Mouse (Mus musculus) cerebellum, adult 2 months (tissue): ENCODE measurements around the gene Eci1. TPM values are rescaled to one million over a fixed set of nuclear protein-coding genes. Genes with fewer than 3 reads are reported as not detected.
A peak's percentile ranks its signal among the peaks of the same experiment; 100 is the strongest.
"Not testable (repeated sequence)": the region's sequence is repeated elsewhere in the genome, so short reads cannot be mapped to it uniquely, and the experiment has no call there.

Experiments
- DNase-seq, 2 experiments: peaks; one replicate each; pipeline ENCODE4 v3.0.0; 2021
- H3K27ac ChIP-seq: fragments of 200-500 bp; 2 replicates; pipeline ENCODE4 v1.5.1; 2012; ENCODE audit warnings: low read length, control low read depth, inconsistent platforms; ENCODE audit not compliant: insufficient read depth
- H3K27me3 ChIP-seq: fragments of 200-500 bp; 2 replicates; pipeline ENCODE4 v1.6.1; 2012; ENCODE audit warnings: inconsistent platforms, mild to moderate bottlenecking, low read length, moderate library complexity; ENCODE audit not compliant: control insufficient read depth, insufficient read depth
- H3K4me1 ChIP-seq: fragments of 200-500 bp; 2 replicates; pipeline ENCODE4 v1.6.1; 2011; ENCODE audit warnings: low read length; ENCODE audit not compliant: control insufficient read depth, insufficient read depth
- H3K4me3 ChIP-seq: fragments of 200-500 bp; replicated peaks from 2 replicates; pipeline ENCODE3; 2011; ENCODE audit warnings: mild to moderate bottlenecking, low read depth, low read length, control low read depth; ENCODE audit not compliant: insufficient read depth
- CTCF ChIP-seq: fragments of 200-500 bp; IDR thresholded peaks from 2 replicates; pipeline ENCODE4 v1.5.1; 2011; ENCODE audit warnings: low read depth, mild to moderate bottlenecking, control low read depth, low read length, moderate library complexity, borderline replicate concordance; ENCODE audit not compliant: insufficient read depth
- POLR2A ChIP-seq: fragments of 200-500 bp; IDR thresholded peaks from 2 replicates; pipeline ENCODE4 v1.6.1; 2011; ENCODE audit warnings: low read length, control low read depth, borderline replicate concordance; ENCODE audit not compliant: insufficient read depth
- WGBS: fragments of 180-500 bp; shearing (Covaris S2); methylation state at CpG from one replicate; pipeline ENCODE4 v1.1.7; 2018; 5-methylcytosine and 5-hydroxymethylcytosine counted together
- polyA plus RNA-seq: library from polyadenylated mRNA; depleted of rRNA; stranded (reverse); fragments of >200 nt; gene quantifications from 2 replicates; pipeline ENCODE4 v1.2.3, GENCODE M21; 2012

Gene Eci1
- polyA plus RNA-seq, 1 experiment = 77.3 TPM

DNA sequence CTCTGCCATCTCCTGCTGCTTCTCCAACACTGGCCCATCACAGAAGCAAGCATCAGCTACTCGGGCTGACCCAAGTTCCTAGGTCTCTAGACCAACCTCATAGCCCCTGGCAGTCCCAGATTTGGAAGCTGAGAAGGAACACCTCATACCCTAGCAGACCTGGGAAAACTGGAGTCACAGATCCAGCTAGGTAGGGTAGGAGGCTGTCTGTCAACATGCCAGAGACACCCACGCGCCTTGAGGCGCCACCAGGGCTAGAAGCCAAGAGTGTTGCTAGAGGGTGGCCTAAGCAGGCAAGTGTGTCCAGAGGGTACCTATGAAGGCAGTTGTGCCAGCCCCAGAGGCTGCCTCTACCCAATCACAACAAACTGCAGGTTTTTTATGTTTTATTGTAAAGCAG, 17.0 kb downstream of the Eci1 start:
- H3K27me3 ChIP-seq = no peaks in the 10 kb centered on the region
- H3K4me3 ChIP-seq = no peak overlapping the region
- DNase-seq = peak; percentile 83 to 86
- 28% methylated on average over 4 of the region's 4 CpGs for WGBS
- TF ChIP-seq POLR2A (no peak), CTCF (no peak)
- peaks cover 37% of the 10 kb centered on the region for H3K4me1 ChIP-seq
- H3K27ac ChIP-seq = peak overlapping the region; percentile 35

DNA sequence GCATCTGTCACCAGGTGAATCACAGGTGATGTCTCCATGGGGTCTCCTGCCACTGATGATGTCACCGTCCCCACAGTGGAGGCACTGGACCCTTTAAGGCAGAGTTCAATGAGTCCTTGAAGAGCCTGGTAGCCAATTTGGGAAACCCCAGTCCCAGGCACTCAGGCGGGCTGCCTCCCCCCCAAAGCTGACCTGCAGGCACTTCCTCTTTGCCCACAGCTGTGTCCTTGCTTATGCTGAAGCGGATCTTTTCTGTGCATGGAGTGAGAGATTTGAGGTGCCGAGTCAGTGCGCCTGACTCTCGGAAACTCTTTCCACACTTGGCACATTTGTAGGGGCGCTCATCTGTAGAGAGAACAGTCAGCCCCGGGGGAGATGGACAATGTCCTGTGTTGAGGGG, 20.1 kb downstream of the Eci1 start:
- 80% methylated on average over 8 of the region's 8 CpGs for WGBS
- H3K27ac ChIP-seq = no peak overlapping the region
- peaks cover 30% of the 10 kb centered on the region for H3K4me1 ChIP-seq
- DNase-seq = no peak
- no peaks in the 10 kb centered on the region for H3K27me3 ChIP-seq
- no peak for TF ChIP-seq CTCF
- TF ChIP-seq POLR2A = no peak
- H3K4me3 ChIP-seq = no peak overlapping the region

DNA sequence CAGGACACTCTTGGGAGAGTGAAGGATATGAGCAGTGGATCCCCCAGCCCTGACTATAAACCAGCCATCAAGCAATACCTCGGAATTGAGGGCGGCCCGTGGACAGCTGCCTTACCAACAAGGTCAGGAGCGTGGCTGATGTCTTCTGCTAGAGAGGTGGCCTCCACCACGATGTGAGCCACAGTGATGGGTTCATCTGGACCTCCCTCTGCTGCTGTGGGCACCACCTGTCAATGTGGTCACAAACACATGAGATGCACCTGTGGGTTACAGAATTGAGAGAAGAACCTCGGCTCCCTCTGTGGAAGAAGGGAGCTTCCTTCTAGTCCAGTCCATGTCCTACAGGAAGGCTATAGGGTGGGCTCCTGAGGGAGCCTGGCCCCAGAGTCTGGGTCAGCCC, 23.1 kb downstream of the Eci1 start:
- Histone ChIP-seq H3K4me3 (no peak overlapping the region), H3K27ac (no peak overlapping the region), H3K27me3 (no peaks in the 10 kb centered on the region), H3K4me1 (peaks cover 2% of the 10 kb centered on the region)
- WGBS = 89% methylated on average over 6 of the region's 6 CpGs
- TF ChIP-seq POLR2A = no peak
- no peak for TF ChIP-seq CTCF
- no peak for DNase-seq

DNA sequence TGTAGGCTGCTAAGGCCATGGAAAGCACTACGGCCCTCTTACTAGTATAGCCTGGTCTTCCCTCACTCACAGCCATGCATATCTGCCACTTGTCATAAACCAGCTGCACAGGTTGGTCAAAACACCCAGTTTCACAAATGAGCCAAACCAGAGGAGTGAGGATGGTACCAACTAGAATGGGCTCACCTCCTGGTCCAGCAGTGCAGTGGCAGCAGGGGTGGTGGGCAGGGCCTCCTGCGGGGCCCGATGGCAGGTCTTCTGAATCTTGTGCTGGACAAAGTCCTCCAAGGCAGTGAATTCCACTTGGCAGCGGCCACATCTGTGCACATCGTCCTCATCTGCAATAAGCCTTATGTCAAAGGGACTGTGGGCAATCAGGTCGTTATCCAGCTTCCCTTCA, 24.8 kb downstream of the Eci1 start:
- Histone ChIP-seq H3K27ac (no peak overlapping the region), H3K27me3 (no peaks in the 10 kb centered on the region), H3K4me3 (no peak overlapping the region), H3K4me1 (no peaks in the 10 kb centered on the region)
- WGBS = 93% methylated on average over 6 of the region's 6 CpGs
- no peak for TF ChIP-seq CTCF
- no peak for TF ChIP-seq POLR2A
- DNase-seq = no peak

DNA sequence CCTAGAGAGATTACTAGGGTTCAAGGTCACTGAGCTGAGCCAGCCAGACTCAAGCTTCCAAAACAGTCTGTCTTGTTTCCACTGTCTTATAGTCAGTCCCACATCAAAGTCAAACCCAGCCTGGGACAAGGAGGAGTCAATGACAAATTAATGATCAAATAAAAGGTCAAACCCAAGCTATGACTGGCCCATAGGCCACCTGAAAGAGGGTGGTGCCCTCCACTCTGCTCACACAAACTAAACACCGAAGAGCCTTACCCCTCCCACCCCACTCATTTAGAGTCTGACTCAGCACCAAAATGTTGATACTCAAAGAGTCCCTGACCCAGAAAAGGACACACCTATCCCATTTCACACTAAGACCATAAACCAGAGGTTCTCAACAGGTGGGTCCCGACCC, 26.9 kb downstream of the Eci1 start:
- WGBS = 84% methylated on average over 2 of the region's 2 CpGs
- DNase-seq = no peak
- no peaks in the 10 kb centered on the region for H3K27me3 ChIP-seq
- H3K4me3 ChIP-seq = no peak overlapping the region
- H3K27ac ChIP-seq = no peak overlapping the region
- TF ChIP-seq POLR2A (no peak), CTCF (no peak)
- no peaks in the 10 kb centered on the region for H3K4me1 ChIP-seq

DNA sequence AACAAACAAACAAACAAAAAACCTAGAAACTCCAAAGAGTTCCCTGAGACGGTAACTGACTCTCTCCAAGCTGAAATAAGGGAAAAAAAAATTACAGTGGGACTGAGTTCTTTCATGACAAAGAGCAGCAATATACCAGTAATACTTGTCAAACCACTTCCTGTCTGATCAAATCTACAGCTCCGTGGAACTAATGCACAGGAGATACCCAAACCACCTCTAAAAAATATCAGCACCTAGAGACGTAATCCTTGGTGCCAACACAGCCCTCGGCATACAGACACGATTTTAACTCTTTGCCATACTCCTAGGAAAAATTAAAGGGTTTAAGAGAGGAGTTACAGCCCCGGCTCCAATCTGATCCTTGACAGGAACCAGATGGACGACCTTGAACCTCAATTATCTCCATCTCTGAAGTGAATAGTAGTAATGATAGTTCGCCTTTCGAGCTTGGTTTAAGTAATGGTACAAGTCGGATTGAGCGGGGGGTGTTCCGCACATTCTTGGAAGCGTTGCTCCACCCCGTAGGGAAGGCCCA, 27.8 kb downstream of the Eci1 start:
- no peaks in the 10 kb centered on the region for H3K4me1 ChIP-seq
- no peak for DNase-seq
- H3K4me3 ChIP-seq = peak overlapping the region; percentile 88
- H3K27me3 ChIP-seq = no peaks in the 10 kb centered on the region
- WGBS = 5% methylated on average over 14 of the region's 14 CpGs
- peak overlapping the region; percentile 71 for H3K27ac ChIP-seq
- TF ChIP-seq CTCF (no peak), POLR2A (no peak)

DNA sequence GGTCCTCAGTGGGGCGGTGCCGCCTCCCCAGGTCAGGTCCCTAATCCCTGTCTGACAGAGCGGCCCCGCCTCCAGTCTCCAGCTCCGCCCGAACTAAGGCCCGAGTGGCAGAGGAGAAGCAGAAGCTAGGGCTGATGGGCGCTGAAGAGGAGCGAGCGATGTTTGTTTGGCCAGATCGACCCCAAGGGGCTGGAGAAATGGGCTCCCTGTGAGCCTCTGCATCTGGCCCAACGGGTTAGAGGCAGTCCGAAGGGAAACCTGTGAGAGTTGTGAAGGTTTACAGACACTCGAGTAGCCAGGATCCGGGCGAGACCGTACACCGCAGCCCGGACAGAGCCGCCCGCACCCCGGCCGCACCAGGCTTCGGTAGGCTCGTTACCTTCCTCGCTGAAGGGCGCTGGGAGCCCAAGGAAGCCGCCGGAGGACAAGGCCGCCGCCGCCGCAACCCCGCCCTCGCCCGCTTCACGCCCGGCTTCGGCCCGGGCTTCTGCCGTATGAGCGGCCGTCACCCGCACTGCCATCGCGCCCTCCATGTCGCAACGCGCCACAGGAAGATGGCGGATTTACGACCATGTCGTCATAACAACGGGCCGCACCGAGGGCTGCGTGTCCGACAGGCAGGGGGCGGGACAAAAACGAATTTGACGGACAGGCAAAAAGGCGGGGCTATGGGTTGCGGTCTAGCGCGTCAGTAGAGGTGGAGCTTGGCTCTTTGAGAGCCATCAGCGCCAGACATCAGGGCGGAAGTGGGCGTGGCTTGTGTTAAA, 28.5 kb downstream of the Eci1 start:
- Histone ChIP-seq H3K4me3 (peak overlapping the region; percentile 88), H3K27me3 (no peaks in the 10 kb centered on the region), H3K4me1 (no peaks in the 10 kb centered on the region), H3K27ac (peak overlapping the region; percentile 71)
- peak; percentile 99 for DNase-seq
- under 1% methylated on average over 66 of the region's 67 CpGs for WGBS
- TF ChIP-seq POLR2A = peak; percentile 66
- TF ChIP-seq CTCF = no peak

DNA sequence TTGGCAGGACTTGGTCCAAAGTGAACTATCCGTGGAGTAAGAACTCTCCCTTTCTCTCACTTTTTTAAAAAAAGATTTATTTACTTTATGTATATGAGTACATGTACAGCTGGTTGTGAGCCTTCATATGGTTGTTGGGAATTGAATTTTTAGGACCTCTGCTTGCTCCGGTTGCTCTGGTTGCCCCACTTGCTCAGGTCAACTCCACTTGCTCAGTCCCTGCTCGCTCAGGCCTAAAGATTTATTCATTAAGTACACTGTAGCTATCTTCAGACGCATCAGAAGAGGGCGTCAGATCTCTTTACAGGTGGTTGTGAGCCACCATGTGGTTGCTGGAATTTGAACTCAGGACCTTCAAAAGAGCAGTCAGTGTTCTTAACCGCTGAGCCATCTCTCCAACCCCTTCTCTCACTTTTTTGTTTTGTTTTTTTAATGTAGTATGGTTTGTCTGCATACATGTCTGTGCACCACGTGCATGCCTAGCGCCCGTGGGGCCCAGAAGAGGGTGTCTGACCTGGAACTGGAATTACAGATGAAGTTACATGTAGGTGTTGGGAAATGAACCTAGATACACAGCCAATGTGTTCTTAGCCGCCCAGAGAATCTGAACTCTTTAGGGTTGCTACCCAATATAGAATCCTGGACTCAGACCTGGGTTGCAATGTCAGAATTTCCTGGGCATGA, 29.2 kb downstream of the Eci1 start:
- not testable (repeated sequence) for H3K4me3 ChIP-seq, H3K27me3 ChIP-seq, DNase-seq, H3K27ac ChIP-seq, H3K4me1 ChIP-seq
- 49% methylated on average over 10 of the region's 10 CpGs for WGBS
